1 mouse cellular context compared by ENCODE assay signal in the genomic region with DNA sequence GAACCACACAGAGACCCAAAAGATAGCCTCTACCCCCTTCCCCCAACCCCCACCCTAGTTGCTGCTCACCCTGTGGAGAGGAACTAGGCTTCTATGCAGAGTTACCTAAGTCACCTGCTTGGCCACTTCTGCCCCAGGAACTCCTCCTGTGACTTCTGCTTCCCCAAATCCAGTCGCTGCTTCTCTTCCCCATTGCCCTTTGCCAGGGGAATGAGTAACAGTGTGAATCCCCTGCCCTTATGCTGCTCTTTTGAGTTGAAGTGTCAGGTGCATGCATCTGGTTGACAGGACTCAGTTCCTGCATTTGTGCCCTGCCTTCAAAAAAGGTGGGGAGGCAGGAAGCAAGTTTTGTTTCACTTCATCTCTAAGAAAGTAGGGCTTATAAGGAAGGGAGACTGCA.
A peak's percentile ranks its signal among the peaks of the same experiment; 100 is the strongest.
TF ChIP-seq lines count a peak whose summit lies in the region.

No protein-coding gene starts in this region.

TF ChIP-seq in CH12.LX, 34 proteins besides CTCF, POLR2A, EP300 and RAD21 (continued from another document):
- TF ChIP-seq BHLHE40 (IDR thresholded peaks at IDR 0.05; ENCODE audit: low read depth, low read length) = 0 out of 2 replicates have a peak, but pooled peaks have one; percentile 55
- TF ChIP-seq ELF1 (IDR thresholded peaks at IDR 0.05; ENCODE audit: low read depth, low read length) = no peak
- TF ChIP-seq ZKSCAN1 (IDR thresholded peaks at IDR 0.05; ENCODE audit: borderline replicate concordance, low read depth, low read length) = no peak
- TF ChIP-seq MYC (IDR thresholded peaks at IDR 0.05; ENCODE audit: low read depth, low read length) = peak; percentile 19; the same call in 1 of the 2 replicates
- peak; percentile 38; the same call in 1 of the 2 replicates for TF ChIP-seq MXI1 (IDR thresholded peaks at IDR 0.05; ENCODE audit: low read depth, low read length)
- peak; percentile 57; the same call in 1 of the 2 replicates for TF ChIP-seq SIN3A (IDR thresholded peaks at IDR 0.05; ENCODE audit: low read length)
- TF ChIP-seq IRF4 (IDR thresholded peaks at IDR 0.05; ENCODE audit: low read depth, low read length) = peak; percentile 33; the same call in 1 of the 2 replicates
- no peak for TF ChIP-seq UBTF (IDR thresholded peaks at IDR 0.05; ENCODE audit: low read depth, low read length)
- no peak for TF ChIP-seq PAX5 (IDR thresholded peaks at IDR 0.05; ENCODE audit: low read length)
- no peak for TF ChIP-seq USF1 (IDR thresholded peaks at IDR 0.05; ENCODE audit: low read depth, low read length)
- TF ChIP-seq NELFE (IDR thresholded peaks at IDR 0.05; ENCODE audit: low read depth, low read length) = no peak
- TF ChIP-seq NRF1 (IDR thresholded peaks at IDR 0.05; ENCODE audit: low read depth, low read length) = no peak
- 0 out of 2 replicates have a peak, but pooled peaks have one; percentile 13 for TF ChIP-seq HCFC1 (IDR thresholded peaks at IDR 0.05; ENCODE audit: low read depth, low read length)
- TF ChIP-seq CHD2 (IDR thresholded peaks at IDR 0.05; ENCODE audit: low read length) = peak; percentile 76; the same call in 1 of the 2 replicates
- TF ChIP-seq MAX (IDR thresholded peaks at IDR 0.05; ENCODE audit: low read length) = no peak
